1 mouse cellular context compared by ENCODE assay signal in the genomic region with DNA sequence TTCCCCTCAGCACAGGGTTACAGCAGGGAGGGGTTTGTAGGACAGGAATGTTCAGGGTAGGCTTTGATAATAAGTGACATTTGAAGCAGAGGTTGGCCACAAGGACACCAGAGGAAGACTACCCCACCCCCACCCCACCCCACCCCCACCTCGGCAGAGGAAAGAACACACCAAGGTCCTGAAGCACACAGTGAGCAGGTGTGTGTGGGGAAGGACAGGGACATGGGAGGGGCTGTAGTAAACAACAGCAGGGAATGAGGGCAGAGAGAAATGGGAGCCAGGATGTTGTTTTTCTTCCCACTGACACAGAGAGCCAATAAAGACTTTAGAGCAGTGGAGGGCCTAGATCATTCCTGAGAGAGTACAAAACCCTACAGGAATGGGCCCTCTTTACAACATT.
TF ChIP-seq lines count a peak whose summit lies in the region.

No protein-coding gene starts in this region.

TF ChIP-seq in myocyte, 11 proteins besides CTCF, POLR2A, EP300 and RAD21 (continued from another document):
- no peak for TF ChIP-seq SRF (IDR thresholded peaks at IDR 0.05; ENCODE audit: control insufficient read depth, insufficient read length, low read depth)
